Mouse (Mus musculus): ENCODE data around the gene Lrp2.

- TF ChIP-seq CTCF (IDR thresholded peaks at IDR 0.05; ENCODE audit: extremely low read depth, insufficient read depth, insufficient read length, insufficient replicate concordance) (no peak), POLR2A (IDR thresholded peaks at IDR 0.05; ENCODE audit: low read depth, low read length) (no peak)
Observed at GRCm38 (mm10) chr2:69619286-69619685, 33.4 kb upstream of the Lrp2 start.
